Mouse (Mus musculus) midbrain, postnatal 0 days (tissue): Measurements from ENCODE around the gene Igf2bp3. TPM values are rescaled to one million over a fixed set of nuclear protein-coding genes. Genes with fewer than 3 reads are reported as not detected.

Source experiments
- ATAC-seq: fragments of 200-750 bp; cut with Nextera tagmentation; 2 replicates; pipeline ENCODE4 v1.8.0; 2017; ENCODE audit warnings: moderate number of reproducible peaks, mild to moderate bottlenecking, moderate TSS enrichment, moderate library complexity; ENCODE audit not compliant: low FRiP score
- DNase-seq: peaks from one replicate; pipeline ENCODE4 v3.0.0-alpha.2; 2015; ENCODE audit warnings: low spot score
- H3K27ac ChIP-seq: fragments of 300-500 bp; sonication (generic); 2 replicates; pipeline ENCODE4 v1.5.1; 2014; ENCODE audit warnings: low read depth, mild to moderate bottlenecking, low read length, mixed read lengths
- H3K27me3 ChIP-seq: fragments of 300-500 bp; sonication (generic); 2 replicates; pipeline ENCODE4 v1.6.1; 2014; ENCODE audit warnings: low read length, control low read depth, mixed read lengths; ENCODE audit not compliant: insufficient read depth
- H3K36me3 ChIP-seq: fragments of 300-500 bp; sonication (generic); 2 replicates; pipeline ENCODE4 v1.6.1; 2014; ENCODE audit warnings: low read length, control low read depth, mixed read lengths; ENCODE audit not compliant: insufficient read depth
- H3K4me1 ChIP-seq: fragments of 300-500 bp; sonication (generic); 2 replicates; pipeline ENCODE4 v1.6.1; 2014; ENCODE audit warnings: mild to moderate bottlenecking, control low read depth, antibody characterized with exemption, low read length, mixed read lengths; ENCODE audit not compliant: insufficient read depth
- H3K4me2 ChIP-seq: fragments of 300-500 bp; sonication (generic); 2 replicates; pipeline ENCODE4 v1.6.1; 2014; ENCODE audit warnings: low read depth, mild to moderate bottlenecking, low read length, mixed read lengths; ENCODE audit not compliant: poor library complexity, severe bottlenecking
- H3K4me3 ChIP-seq: fragments of 300-500 bp; sonication (generic); 2 replicates; pipeline ENCODE4 v1.5.1; 2014; ENCODE audit warnings: low read depth, mild to moderate bottlenecking, low read length, moderate library complexity
- H3K9ac ChIP-seq: fragments of 300-500 bp; sonication (generic); replicated peaks from 2 replicates; pipeline ENCODE4 v1.6.1; 2014; ENCODE audit warnings: mild to moderate bottlenecking, low read length, moderate library complexity, mixed read lengths; ENCODE audit not compliant: poor library complexity, severe bottlenecking
- H3K9me3 ChIP-seq: fragments of 300-500 bp; sonication (generic); 2 replicates; pipeline ENCODE4 v1.6.1; 2016; ENCODE audit warnings: low read length, control low read depth
- CTCF ChIP-seq: IDR thresholded peaks from 2 replicates; pipeline ENCODE4 v1.5.1; 2016; ENCODE audit warnings: antibody characterized with exemption, mild to moderate bottlenecking
- WGBS: fragments of 180-500 bp; shearing (Covaris S2); extraction: QIAGEN DNeasy Blood & Tissue Kit; methylation state at CpG from one replicate; pipeline ENCODE4 v1.1.7; 2014; 5-methylcytosine and 5-hydroxymethylcytosine counted together
- polyA plus RNA-seq: library from polyadenylated mRNA; unstranded; fragments of >200 nt; fragmentation: Nextera tagmentation; extraction: Ambion mirVana; gene quantifications from 2 replicates; pipeline ENCODE4 v1.2.1, GENCODE M21; 2015
- total RNA-seq: library from RNA; depleted of rRNA; stranded (reverse); fragments of >200 nt; gene quantifications from 2 replicates; pipeline ENCODE4 v1.2.3, GENCODE M21; 2014

Igf2bp3 gene
- total and polyA plus RNA-seq, 2 experiments from 2014 or later, result 5.4 to 10.6 TPM

GRCm38 (mm10) chr6:49224923-49225727 lies 10.4 kb upstream of the Igf2bp3 start:
- 73% methylated on average over 11 of the region's 11 CpGs for WGBS
- no peak for TF ChIP-seq CTCF
- Histone ChIP-seq H3K9me3 (no peaks in the 10 kb centered on the region), H3K4me1 (no peaks in the 10 kb centered on the region), H3K36me3 (no peaks in the 10 kb centered on the region), H3K27me3 (peaks cover 10% of the 10 kb centered on the region), H3K4me3 (no peak overlapping the region), H3K27ac (no peak overlapping the region), H3K4me2 (no peak overlapping the region), H3K9ac (no peak overlapping the region)
- DNase-seq (no peak), ATAC-seq (no peak)

- no peaks in the 10 kb centered on the region for H3K4me1 ChIP-seq
- H3K4me3 ChIP-seq, result no peak overlapping the region
- H3K27me3 ChIP-seq, result peaks cover 10% of the 10 kb centered on the region; the same call in 1 of the 2 replicates
- no peaks in the 10 kb centered on the region for H3K36me3 ChIP-seq
- no peak overlapping the region for H3K4me2 ChIP-seq
- DNase-seq (no peak), ATAC-seq (no peak)
- H3K9ac ChIP-seq, result no peak overlapping the region
- TF ChIP-seq CTCF, result no peak
- no peaks in the 10 kb centered on the region for H3K9me3 ChIP-seq
- WGBS, result 7% methylated on average over 7 of the region's 7 CpGs
- H3K27ac ChIP-seq, result no peak overlapping the region
Observed at GRCm38 (mm10) chr6:49221906-49222305, 7.1 kb upstream of the Igf2bp3 start.

DNA sequence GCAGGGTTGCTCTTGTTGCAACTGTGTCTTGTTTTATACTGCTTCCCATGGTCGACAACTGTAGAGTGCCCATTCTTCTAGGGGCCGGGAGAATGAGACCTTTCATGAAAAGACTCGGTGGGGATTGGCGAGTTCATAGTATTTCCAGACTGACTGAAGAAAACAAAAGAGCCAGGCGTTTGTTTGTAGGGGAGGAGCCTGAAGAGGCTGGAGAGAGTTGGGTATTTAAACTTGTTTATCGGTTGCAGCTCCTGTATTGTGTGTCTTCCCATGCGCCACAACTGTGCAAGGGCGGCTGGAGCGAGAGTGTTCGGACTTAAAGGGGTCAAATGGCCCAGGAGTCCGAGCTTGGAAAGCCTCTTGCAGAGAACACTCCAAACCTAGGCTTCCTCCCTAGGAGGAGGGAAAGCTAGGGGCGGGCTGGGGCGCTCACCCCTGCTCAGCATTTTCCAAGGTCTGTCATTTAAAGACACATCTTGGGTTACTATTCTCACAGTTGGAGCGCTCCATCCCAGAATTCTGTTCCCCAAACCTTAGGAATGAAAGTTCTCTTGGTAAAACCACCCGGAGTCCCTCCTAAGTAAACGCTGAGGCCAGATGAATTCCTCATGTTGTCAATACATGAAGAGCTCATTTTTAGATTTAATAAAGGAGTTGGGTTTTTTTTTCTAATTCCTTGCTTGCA lies 5.3 kb upstream of the Igf2bp3 start:
- WGBS, result 9% methylated on average over 16 of the region's 16 CpGs
- no peak for ATAC-seq
- no peaks in the 10 kb centered on the region for H3K36me3 ChIP-seq
- H3K9me3 ChIP-seq, result no peaks in the 10 kb centered on the region
- H3K4me1 ChIP-seq, result no peaks in the 10 kb centered on the region
- no peak overlapping the region for H3K4me3 ChIP-seq
- no peak for DNase-seq
- H3K27me3 ChIP-seq, result peaks cover 10% of the 10 kb centered on the region; the same call in 1 of the 2 replicates
- no peak for TF ChIP-seq CTCF
- H3K4me2 ChIP-seq, result no peak overlapping the region
- H3K9ac ChIP-seq, result no peak overlapping the region
- no peak overlapping the region for H3K27ac ChIP-seq

- no peak overlapping the region for H3K27ac ChIP-seq
- no peak overlapping the region for H3K9ac ChIP-seq
- H3K9me3 ChIP-seq, result no peaks in the 10 kb centered on the region
- ATAC-seq, result no peak
- no peak overlapping the region for H3K4me3 ChIP-seq
- no peak for TF ChIP-seq CTCF
- peaks cover 10% of the 10 kb centered on the region; the same call in 1 of the 2 replicates for H3K27me3 ChIP-seq
- DNase-seq, result no peak
- H3K4me2 ChIP-seq, result no peak overlapping the region
- H3K4me1 ChIP-seq, result no peaks in the 10 kb centered on the region
- WGBS, result 19% methylated on average over 4 of the region's 4 CpGs
- H3K36me3 ChIP-seq, result no peaks in the 10 kb centered on the region
Observed at GRCm38 (mm10) chr6:49219001-49219560, 4.3 kb upstream of the Igf2bp3 start.

DNA sequence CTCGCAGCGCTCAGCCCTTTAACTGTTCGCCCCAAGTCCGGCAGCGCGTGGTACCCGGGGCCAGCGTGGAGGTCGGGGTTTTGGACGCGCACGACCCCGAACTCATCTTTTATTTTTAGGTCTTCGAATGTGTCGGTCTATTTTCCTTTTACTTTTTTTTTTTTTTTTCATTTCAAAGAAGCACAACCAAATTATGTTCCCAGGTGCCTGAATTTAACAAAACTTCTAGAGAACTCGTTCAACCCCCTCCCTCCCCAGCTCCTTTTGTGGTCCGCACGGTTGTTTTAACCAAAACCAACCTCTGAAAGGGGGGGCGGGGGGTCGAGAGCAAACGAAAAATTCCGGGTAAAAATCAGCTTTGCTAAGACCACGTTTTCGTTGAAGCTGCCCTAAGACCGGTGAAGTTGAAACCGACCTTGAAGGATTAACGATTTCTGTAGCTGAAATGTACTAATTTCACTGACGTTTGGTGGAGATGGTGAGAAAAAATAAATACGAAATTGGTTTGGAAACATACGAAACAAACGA lies 3.6 kb upstream of the Igf2bp3 start:
- Histone ChIP-seq H3K4me3 (peak overlapping the region; percentile 35), H3K9me3 (no peaks in the 10 kb centered on the region), H3K4me1 (no peaks in the 10 kb centered on the region), H3K27ac (no peak overlapping the region), H3K9ac (no peak overlapping the region), H3K27me3 (peaks cover 10% of the 10 kb centered on the region; the same call in 1 of the 2 replicates), H3K4me2 (peak overlapping the region; percentile 38), H3K36me3 (no peaks in the 10 kb centered on the region)
- DNase-seq, result peak; percentile 30
- WGBS, result under 1% methylated on average over 31 of the region's 31 CpGs
- ATAC-seq, result no peak
- no peak for TF ChIP-seq CTCF
